Mouse (Mus musculus): ENCODE measurements around the gene Tnfsf13. TPM values are rescaled to one million over a fixed set of nuclear protein-coding genes. Genes with fewer than 3 reads are reported as not detected.
A peak's percentile ranks its signal among the peaks of the same experiment; 100 is the strongest.

Tnfsf13 gene
- total and polyA plus RNA-seq, 3 experiments = 0.13 to 0.19 TPM; not detected in 1

DNA sequence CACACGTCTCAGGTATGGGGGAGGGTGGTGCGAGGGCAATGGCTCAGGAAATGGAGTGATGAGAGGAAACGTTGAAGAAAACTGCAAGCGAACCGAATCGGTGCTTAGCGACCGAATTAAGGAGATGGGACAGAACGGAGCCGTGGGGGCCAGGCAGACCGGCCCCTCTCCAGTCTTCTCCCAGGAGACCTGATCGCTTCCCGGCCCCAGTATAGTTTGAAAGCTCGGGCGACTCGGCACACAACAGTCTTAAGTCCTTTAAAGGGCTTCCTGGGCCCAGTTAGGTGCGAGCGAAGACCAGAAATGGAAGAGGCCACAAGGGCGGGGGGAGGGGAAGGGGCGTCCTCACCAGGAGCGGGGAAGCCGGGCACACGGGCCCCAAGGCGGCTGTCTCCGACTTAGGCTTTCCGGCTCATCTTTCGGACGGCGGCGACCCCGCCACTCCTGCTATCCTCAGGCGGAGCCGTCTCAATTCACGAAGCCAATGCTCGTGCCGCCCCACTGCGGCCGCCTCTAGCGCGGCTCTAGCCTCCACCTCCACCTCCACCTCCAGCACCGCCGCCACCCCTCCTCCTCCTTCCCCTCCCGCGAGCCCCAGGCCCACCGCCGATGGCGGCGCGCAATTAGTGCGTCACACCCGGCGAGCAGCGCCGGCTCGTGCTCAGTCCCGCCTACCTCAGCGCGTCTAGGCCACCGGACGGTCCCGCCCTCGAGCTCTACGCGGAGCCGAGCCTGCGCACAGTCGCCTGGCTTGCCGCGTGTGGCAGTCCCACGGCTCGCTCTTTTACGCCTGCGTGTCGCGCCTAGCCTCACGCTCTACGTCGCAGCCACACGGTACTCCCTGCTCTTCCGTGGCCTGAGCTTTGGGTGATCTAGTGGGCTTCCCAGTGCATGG, 4.0 kb downstream of the Tnfsf13 start, which contains the start of gene Senp3:
Gene Senp3, minus strand, starts transcription at position 771 of the 895 bp plus-strand sequence.
- H3K4me1 ChIP-seq (ENCODE audit: control insufficient read depth in 1 of 2, insufficient read depth in 2 of 2, low read length in 2 of 2) = peaks cover 6 to 12% of the 10 kb centered on the region in 2 experiments; a peak in 3 of 4 replicates
- DNase-seq (ENCODE audit: low read depth, low spot score) = peak; percentile 99
- TF ChIP-seq CHD1 (IDR thresholded peaks at IDR 0.05; ENCODE audit: low read depth, low read length) = no peak
- TF ChIP-seq USF1 (IDR thresholded peaks at IDR 0.05; ENCODE audit: low read depth, low read length) = peak; percentile 64
- TF ChIP-seq ELF1 (IDR thresholded peaks at IDR 0.05; ENCODE audit: low read depth, low read length) = peak; percentile 79
- TF ChIP-seq KAT2A (conservative IDR thresholded peaks at IDR 0.05; ENCODE audit: low read depth, low read length) = peak; percentile 71; the same call in 1 of the 2 replicates
- TF ChIP-seq ETS1 (IDR thresholded peaks at IDR 0.05; ENCODE audit: low read depth, low read length) = peak; percentile 43; the same call in 1 of the 2 replicates
- TF ChIP-seq TCF12 (IDR thresholded peaks at IDR 0.05; ENCODE audit: low read depth, low read length) = peak; percentile 72
- no peak for TF ChIP-seq MYB (IDR thresholded peaks at IDR 0.05; ENCODE audit: low read depth, low read length)
- TF ChIP-seq NELFE (IDR thresholded peaks at IDR 0.05; ENCODE audit: low read depth, low read length) = peak; percentile 97
- peak; percentile 93 for TF ChIP-seq MYC (IDR thresholded peaks at IDR 0.05; ENCODE audit: low read depth, low read length)
- TF ChIP-seq ZC3H11A (IDR thresholded peaks at IDR 0.05; ENCODE audit: low read depth, low read length) = no peak
- TF ChIP-seq CTCF (IDR thresholded peaks at IDR 0.05 in 2 of 3, conservative IDR thresholded peaks at IDR 0.05 in 1 of 3; ENCODE audit: control insufficient read depth in 1 of 3, insufficient read depth in 1 of 3, low read depth in 2 of 3, low read length in 3 of 3, poor library complexity in 1 of 3, severe bottlenecking in 1 of 3) = no peak
- peak; percentile 50 for TF ChIP-seq TBP (IDR thresholded peaks at IDR 0.05; ENCODE audit: low read depth, low read length)
- TF ChIP-seq ZNF384 (IDR thresholded peaks at IDR 0.05; ENCODE audit: low read depth, low read length) = no peak
- TF ChIP-seq MXI1 (IDR thresholded peaks at IDR 0.05; ENCODE audit: low read depth, low read length) = peak; percentile 97
- TF ChIP-seq ZMIZ1 (IDR thresholded peaks at IDR 0.05; ENCODE audit: low read depth, low read length) = peak; percentile 95
- peak; percentile 95 for TF ChIP-seq SIN3A (IDR thresholded peaks at IDR 0.05; ENCODE audit: low read length)
- no peak for TF ChIP-seq ZKSCAN1 (IDR thresholded peaks at IDR 0.05; ENCODE audit: low read depth, low read length)
- no peak for TF ChIP-seq RAD21 (IDR thresholded peaks at IDR 0.05; ENCODE audit: low read depth, low read length)
- peak; percentile 93 for TF ChIP-seq MAX (IDR thresholded peaks at IDR 0.05; ENCODE audit: low read length)
- no peak for TF ChIP-seq EP300 (IDR thresholded peaks at IDR 0.05; ENCODE audit: low read depth in 1 of 2, low read length in 2 of 2)
- no peak for TF ChIP-seq GATA1 (IDR thresholded peaks at IDR 0.05; ENCODE audit: low read depth, low read length)
- no peak for TF ChIP-seq JUND (IDR thresholded peaks at IDR 0.05; ENCODE audit: low read depth, low read length)
- TF ChIP-seq E2F4 (IDR thresholded peaks at IDR 0.05; ENCODE audit: borderline replicate concordance, low read depth, low read length) = no peak
- TF ChIP-seq MAFK (IDR thresholded peaks at IDR 0.05; ENCODE audit: borderline replicate concordance, low read depth, low read length) = no peak
- peak; percentile 92 for TF ChIP-seq HCFC1 (IDR thresholded peaks at IDR 0.05; ENCODE audit: low read depth, low read length)
- TF ChIP-seq NRF1 (IDR thresholded peaks at IDR 0.05; ENCODE audit: insufficient read depth, low read depth, low read length, poor library complexity, severe bottlenecking) = peak; percentile 98
- peak; percentile 51; the same call in 1 of the 2 replicates for TF ChIP-seq MEF2A (IDR thresholded peaks at IDR 0.05; ENCODE audit: extremely low read depth, insufficient replicate concordance, low read depth, low read length, poor library complexity, severe bottlenecking)
- peak; percentile 65 for TF ChIP-seq BHLHE40 (IDR thresholded peaks at IDR 0.05; ENCODE audit: borderline replicate concordance, low read depth, low read length)
- no peak for TF ChIP-seq TAL1 (IDR thresholded peaks at IDR 0.05; ENCODE audit: low read length)
- no peak for TF ChIP-seq GABPA (IDR thresholded peaks at IDR 0.05; ENCODE audit: low read depth, low read length)
- TF ChIP-seq MAZ (IDR thresholded peaks at IDR 0.05; ENCODE audit: low read depth, low read length) = peak; percentile 96; the same call in 1 of the 2 replicates
- no peak for TF ChIP-seq USF2 (IDR thresholded peaks at IDR 0.05; ENCODE audit: borderline replicate concordance in 1 of 2, insufficient read depth in 1 of 2, low read depth in 1 of 2, low read length in 2 of 2)
- no peak; the same call in 1 of the 2 replicates for TF ChIP-seq CHD2 (IDR thresholded peaks at IDR 0.05; ENCODE audit: low read length)
- peak; percentile 86 to 95 for TF ChIP-seq POLR2A (IDR thresholded peaks at IDR 0.05; ENCODE audit: control insufficient read depth in 1 of 2, insufficient read depth in 1 of 2, low read depth in 1 of 2, low read length in 2 of 2, poor library complexity in 1 of 2)
- TF ChIP-seq RCOR1 (IDR thresholded peaks at IDR 0.05; ENCODE audit: low read depth, low read length) = no peak

More for the DNA sequence above, 4.0 kb downstream of the Tnfsf13 start, which contains the start of gene Senp3:
- H3K4me3 ChIP-seq (ENCODE audit: control insufficient read depth in 1 of 2, insufficient read depth in 1 of 2, low read depth in 2 of 2, low read length in 2 of 2) = peak within 1 kb of the TSS; percentile 81 to 92
- peaks cover 24% of the 10 kb centered on the region for H3K79me2 ChIP-seq (ENCODE audit: control insufficient read depth, insufficient read depth, low read length, poor library complexity)
- H3K36me3 ChIP-seq (ENCODE audit: control insufficient read depth in 1 of 2, insufficient read depth in 2 of 2, low read length in 2 of 2) = peaks cover 18 to 19% of the 10 kb centered on the region in 2 experiments
- H3K9me3 ChIP-seq (replicated peaks; ENCODE audit: insufficient read depth, low read length) = no peaks in the 10 kb centered on the region
- H3K27me3 ChIP-seq (ENCODE audit: control insufficient read depth in 1 of 2, insufficient read depth in 2 of 2, low read length in 2 of 2) = no peaks in the 10 kb centered on the region
- H3K9ac ChIP-seq (ENCODE audit: control insufficient read depth, low read depth, low read length, poor library complexity, severe bottlenecking) = peak within 1 kb of the TSS; percentile 91
- H3K27ac ChIP-seq (ENCODE audit: control insufficient read depth, low read depth, low read length) = peak within 1 kb of the TSS; percentile 84

Data from MEL (cell line).